Mouse (Mus musculus) kidney, adult 2 months (tissue): ENCODE data around the gene Zfp558.

Experiments used
- CTCF ChIP-seq: fragments of 200-500 bp; conservative IDR thresholded peaks from 2 replicates; pipeline ENCODE4 v1.5.1; 2011; ENCODE audit warnings: low read depth, mild to moderate bottlenecking, control low read depth, low read length, moderate library complexity, mixed read lengths; ENCODE audit not compliant: insufficient read depth, insufficient read length
- POLR2A ChIP-seq: fragments of 200-500 bp; IDR thresholded peaks from one replicate; pipeline ENCODE4 v1.6.1; 2011; ENCODE audit warnings: low read depth, low read length, control low read depth

GRCm38 (mm10) chr9:18468005-18468404 lies 10.1 kb downstream of the Zfp558 start:
- TF ChIP-seq CTCF (no peak), POLR2A (no peak)
